20 mouse cellular contexts compared by ENCODE assay signal in the genomic region with DNA sequence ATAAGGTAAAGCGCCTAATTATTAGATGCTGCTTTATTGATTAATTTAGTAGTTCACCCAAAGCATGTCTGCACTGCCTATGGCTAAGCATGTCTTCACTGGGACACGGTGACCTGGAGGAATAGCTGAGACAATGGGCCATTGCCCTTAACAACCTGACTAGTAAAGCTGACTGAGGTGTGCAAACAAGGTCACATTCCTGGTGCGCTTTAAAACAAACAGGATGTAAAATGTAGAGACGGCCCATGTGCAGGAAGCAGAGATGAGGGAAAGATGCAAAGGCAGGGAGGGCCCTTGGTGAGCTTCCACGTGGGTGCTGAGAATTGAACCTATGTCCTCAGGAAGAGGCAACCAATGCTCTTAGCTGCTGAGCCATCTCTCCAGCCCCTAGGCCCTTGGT. TPM values are rescaled to one million over a fixed set of nuclear protein-coding genes. Genes with fewer than 3 reads are reported as not detected.
"Had no signal": no experiment of that assay in that cellular context is flagged by ENCODE, and none has a peak within 500 bp of the region (broad histone marks: within the 10 kb centered on the region; RNA-seq: fewer than 3 reads in every experiment).

No protein-coding gene starts in this region.

- H3K36me3 ChIP-seq: midbrain, embryonic 10.5 days; midbrain, embryonic 12.5 days; neural tube, embryonic 13.5 days; neural tube, embryonic 15.5 days had no signal

- H3K9ac ChIP-seq: lung, embryonic 14.5 days; midbrain, embryonic 12.5 days; neural tube, embryonic 13.5 days; neural tube, embryonic 15.5 days had no signal

- H3K27me3 ChIP-seq: midbrain, embryonic 12.5 days; neural tube, embryonic 13.5 days; neural tube, embryonic 15.5 days had no signal

- H3K27ac ChIP-seq: midbrain, embryonic 10.5 days; midbrain, embryonic 12.5 days; neural tube, embryonic 13.5 days; neural tube, embryonic 15.5 days had no signal

- H3K4me1 ChIP-seq: midbrain, embryonic 10.5 days; midbrain, embryonic 12.5 days; neural tube, embryonic 13.5 days; neural tube, embryonic 15.5 days had no signal

- H3K4me3 ChIP-seq: midbrain, embryonic 10.5 days; midbrain, embryonic 12.5 days; myocyte; neural tube, embryonic 13.5 days; neural tube, embryonic 15.5 days had no signal

- H3K9me3 ChIP-seq: midbrain, embryonic 10.5 days; midbrain, embryonic 12.5 days; neural tube, embryonic 13.5 days; neural tube, embryonic 15.5 days had no signal

- DNase-seq: lung, adult 18-20 months; lung, embryonic 14.5 days; lung, postnatal 10 days; lung, postnatal 4 days; midbrain, embryonic 14.5 days; retina, postnatal 1 day; right cerebral cortex, adult 18-20 months; right cerebral cortex, postnatal 25 days; right cerebral cortex, postnatal 4 days; spleen, adult 18-20 months; thymus, adult 18-20 months; thymus, postnatal 14 days; thymus, postnatal 36 days had no signal

RNA-seq across cellular contexts. Expression of gene Chn1, which starts 23.6 kb away (rescaled TPM):
- total RNA-seq: megakaryocyte, adult 5-6 weeks; megakaryocyte-erythroid progenitor cell, adult 5-6 weeks had no signal
